Mouse (Mus musculus): ENCODE data around the gene Ncoa1. TPM values are rescaled to one million over a fixed set of nuclear protein-coding genes. Genes with fewer than 3 reads are reported as not detected.

Ncoa1 gene
- polyA plus RNA-seq, 1 experiment from 2014 or later = 10.4 TPM

- no peak overlapping the region for H3K27ac ChIP-seq (ENCODE audit: low read length)
- no peak overlapping the region for H3K4me2 ChIP-seq (replicated peaks; ENCODE audit: low read depth, low read length)
- peaks cover 17% of the 10 kb centered on the region for H3K36me3 ChIP-seq (ENCODE audit: control insufficient read depth, insufficient read depth, low read length)
- H3K4me1 ChIP-seq (ENCODE audit: control insufficient read depth, insufficient read depth, low read length) = no peaks in the 10 kb centered on the region
- no peak overlapping the region for H3K4me3 ChIP-seq (ENCODE audit: low read depth, low read length)
- no peak for ATAC-seq (ENCODE audit: insufficient number of reproducible peaks, insufficient read depth, low FRiP score, low read depth)
- no peaks in the 10 kb centered on the region for H3K27me3 ChIP-seq (ENCODE audit: control insufficient read depth, insufficient read depth, low read length)
- no peak overlapping the region for H3K9ac ChIP-seq (replicated peaks; ENCODE audit: low read depth, low read length)
- no peaks in the 10 kb centered on the region for H3K9me3 ChIP-seq (ENCODE audit: control insufficient read depth, low read depth, low read length)
- WGBS = 92% methylated on average over 11 of the region's 11 CpGs
Observed at GRCm38 (mm10) chr12:4199271-4199670, 277.7 kb downstream of the Ncoa1 start.

GRCm38 (mm10) chr12:4198702-4199101 is 278.3 kb downstream of the Ncoa1 start:
- WGBS = 81% methylated on average over 4 of the region's 4 CpGs
- Histone ChIP-seq H3K4me1 (ENCODE audit: control insufficient read depth, insufficient read depth, low read length) (no peaks in the 10 kb centered on the region), H3K4me3 (ENCODE audit: low read depth, low read length) (no peak overlapping the region), H3K9ac (replicated peaks; ENCODE audit: low read depth, low read length) (no peak overlapping the region), H3K4me2 (replicated peaks; ENCODE audit: low read depth, low read length) (no peak overlapping the region), H3K9me3 (ENCODE audit: control insufficient read depth, low read depth, low read length) (no peaks in the 10 kb centered on the region), H3K36me3 (ENCODE audit: control insufficient read depth, insufficient read depth, low read length) (peaks cover 17% of the 10 kb centered on the region), H3K27ac (ENCODE audit: low read length) (no peak overlapping the region), H3K27me3 (ENCODE audit: control insufficient read depth, insufficient read depth, low read length) (no peaks in the 10 kb centered on the region)
- no peak for ATAC-seq (ENCODE audit: insufficient number of reproducible peaks, insufficient read depth, low FRiP score, low read depth)

Other genes with a start within 250 kb of the Ncoa1 start
- gene Ptrhd1, start 243.2 kb downstream of the Ncoa1 start, polyA plus RNA-seq (2014; fragmentation: Nextera tagmentation; extraction: Ambion mirVana) = 5.7 and 5.9 TPM in 2 replicates
- 15.6 and 17.0 TPM in 2 replicates for gene Cenpo, start 242.9 kb downstream of the Ncoa1 start, polyA plus RNA-seq (2014; fragmentation: Nextera tagmentation; extraction: Ambion mirVana)
- gene Itsn2, start 115.5 kb upstream of the Ncoa1 start, polyA plus RNA-seq (2014; fragmentation: Nextera tagmentation; extraction: Ambion mirVana) = 43.4 and 47.1 TPM in 2 replicates
- not detected in 2 replicates for gene Gm3625, start 115.7 kb upstream of the Ncoa1 start, polyA plus RNA-seq (2014; fragmentation: Nextera tagmentation; extraction: Ambion mirVana)